Mouse (Mus musculus) heart, embryonic 15.5 days (tissue): ENCODE measurements at regions not wholly inside any gene's neighbourhood (a gene's known extent, or its start where the extent isn't known, plus 50 kb on each side); places are given as distances from the start of the nearest gene placed in this dataset.

Experiments
- ATAC-seq: fragments of 200-750 bp; cut with Nextera tagmentation; replicated peaks from 2 replicates; pipeline ENCODE4 v1.8.0; 2017; ENCODE audit warnings: low read depth, moderate TSS enrichment; ENCODE audit not compliant: insufficient number of reproducible peaks, insufficient read depth, low FRiP score
- H3K27ac ChIP-seq: fragments of 300-500 bp; sonication (generic); 2 replicates; pipeline ENCODE4 v1.5.1; 2015; ENCODE audit warnings: mild to moderate bottlenecking, inconsistent platforms
- H3K27me3 ChIP-seq: fragments of 300-500 bp; sonication (generic); 2 replicates; pipeline ENCODE4 v1.6.1; 2015; ENCODE audit warnings: inconsistent platforms
- H3K36me3 ChIP-seq: fragments of 300-500 bp; sonication (generic); 2 replicates; pipeline ENCODE4 v1.6.1; 2015; ENCODE audit warnings: mild to moderate bottlenecking, inconsistent platforms
- H3K4me1 ChIP-seq: fragments of 300-500 bp; sonication (generic); replicated peaks from 2 replicates; pipeline ENCODE4 v1.6.1; 2015; ENCODE audit warnings: inconsistent platforms
- H3K4me2 ChIP-seq: fragments of 300-500 bp; sonication (generic); 2 replicates; pipeline ENCODE4 v1.6.1; 2015; ENCODE audit warnings: inconsistent platforms, mild to moderate bottlenecking, moderate library complexity
- H3K4me3 ChIP-seq: fragments of 300-500 bp; sonication (generic); 2 replicates; pipeline ENCODE4 v1.5.1; 2015; ENCODE audit warnings: mild to moderate bottlenecking, inconsistent platforms
- H3K9ac ChIP-seq: fragments of 300-500 bp; sonication (generic); 2 replicates; pipeline ENCODE4 v1.6.1; 2015; ENCODE audit warnings: mild to moderate bottlenecking, inconsistent platforms
- H3K9me3 ChIP-seq: fragments of 300-500 bp; sonication (generic); replicated peaks from 2 replicates; pipeline ENCODE4 v1.6.1; 2016; ENCODE audit warnings: inconsistent platforms
- WGBS: fragments of 180-500 bp; shearing (Covaris S2); methylation state at CpG from one replicate; pipeline ENCODE4 v1.1.7; 2015; ENCODE audit warnings: mixed read lengths; 5-methylcytosine and 5-hydroxymethylcytosine counted together

DNA sequence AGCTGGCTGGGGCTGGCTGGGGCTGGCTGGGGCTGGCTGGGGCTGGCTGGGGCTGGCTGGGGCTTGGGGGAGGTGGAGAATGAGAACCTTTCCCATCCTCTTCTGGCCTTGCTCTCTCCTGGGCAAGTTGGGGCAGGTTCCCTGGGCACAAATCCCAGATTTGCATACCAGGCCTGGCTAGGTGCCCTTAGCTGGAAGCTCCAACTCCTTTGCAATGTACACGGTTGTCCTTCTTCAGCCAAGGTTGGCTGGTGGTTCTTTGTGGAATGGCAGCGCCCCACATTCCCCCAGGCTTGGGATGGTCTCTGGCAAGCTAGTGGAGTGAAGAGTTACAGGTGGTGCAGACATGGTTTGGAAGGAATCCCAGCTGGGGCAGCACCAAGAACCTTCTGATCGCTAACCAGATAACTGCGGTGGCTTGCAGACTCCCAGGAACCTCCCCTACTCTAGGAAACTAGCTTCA is 217.5 kb downstream of the Pten start:
- H3K36me3 ChIP-seq: no peaks in the 10 kb centered on the region
- no peak overlapping the region for H3K4me3 ChIP-seq
- H3K27ac ChIP-seq: no peak overlapping the region
- H3K4me1 ChIP-seq: no peaks in the 10 kb centered on the region; the same call in 1 of the 2 replicates
- no peak overlapping the region for H3K4me2 ChIP-seq
- H3K9me3 ChIP-seq: no peaks in the 10 kb centered on the region
- ATAC-seq: peak; percentile 39
- H3K9ac ChIP-seq: no peak overlapping the region
- 61% methylated on average over 4 of the region's 4 CpGs for WGBS
- no peaks in the 10 kb centered on the region for H3K27me3 ChIP-seq

DNA sequence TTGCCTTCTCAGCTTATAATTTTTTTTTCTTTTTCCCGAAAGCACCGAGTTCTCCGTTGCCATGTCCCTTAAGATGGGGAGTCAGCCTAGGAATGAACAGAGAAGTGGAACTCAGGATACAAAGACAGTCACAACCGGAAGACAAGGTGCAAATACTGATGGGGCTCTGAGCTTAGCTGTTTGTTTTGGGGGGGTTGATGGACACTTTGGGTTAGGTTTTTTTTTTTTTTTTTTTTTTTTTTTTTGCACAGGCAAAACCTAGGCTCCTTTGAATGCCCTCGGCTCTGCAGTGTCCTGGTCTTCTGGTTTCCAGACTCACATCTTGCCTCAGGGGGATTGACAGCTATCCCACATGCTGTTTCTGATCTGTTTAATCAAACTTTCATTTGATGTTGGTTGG is 218.0 kb downstream of the Pten start:
- no peak overlapping the region for H3K4me3 ChIP-seq
- H3K9me3 ChIP-seq: no peaks in the 10 kb centered on the region
- no peak overlapping the region for H3K9ac ChIP-seq
- H3K36me3 ChIP-seq: no peaks in the 10 kb centered on the region
- no peaks in the 10 kb centered on the region for H3K27me3 ChIP-seq
- no peaks in the 10 kb centered on the region; the same call in 1 of the 2 replicates for H3K4me1 ChIP-seq
- 79% methylated on average over 5 of the region's 5 CpGs for WGBS
- no peak for ATAC-seq
- no peak overlapping the region for H3K4me2 ChIP-seq
- H3K27ac ChIP-seq: no peak overlapping the region

DNA sequence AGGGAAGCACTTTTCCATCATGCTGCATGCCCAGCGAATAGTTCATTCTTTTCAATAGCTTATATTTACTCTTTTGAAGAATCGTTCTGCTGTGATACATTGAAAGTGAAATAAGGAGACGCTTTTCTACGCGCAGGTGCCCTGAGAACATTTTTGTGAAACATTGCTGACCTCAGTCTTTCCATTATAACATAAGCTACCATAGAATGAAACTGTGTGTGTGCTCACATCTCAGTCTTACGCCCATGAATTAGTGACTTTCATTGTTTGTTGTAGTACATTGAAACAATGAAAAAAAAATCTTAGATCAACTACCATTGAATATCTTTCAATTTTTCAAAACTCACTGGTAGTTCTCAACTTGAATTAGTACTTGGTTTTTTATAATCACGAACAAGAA is 219.2 kb downstream of the Pten start:
- H3K27me3 ChIP-seq: no peaks in the 10 kb centered on the region
- no peak overlapping the region for H3K4me2 ChIP-seq
- no peak for ATAC-seq
- H3K4me3 ChIP-seq: no peak overlapping the region
- H3K27ac ChIP-seq: no peak overlapping the region
- no peaks in the 10 kb centered on the region; the same call in 1 of the 2 replicates for H3K4me1 ChIP-seq
- no peaks in the 10 kb centered on the region for H3K9me3 ChIP-seq
- 84% methylated on average over 7 of the region's 7 CpGs for WGBS
- H3K9ac ChIP-seq: no peak overlapping the region
- H3K36me3 ChIP-seq: no peaks in the 10 kb centered on the region

DNA sequence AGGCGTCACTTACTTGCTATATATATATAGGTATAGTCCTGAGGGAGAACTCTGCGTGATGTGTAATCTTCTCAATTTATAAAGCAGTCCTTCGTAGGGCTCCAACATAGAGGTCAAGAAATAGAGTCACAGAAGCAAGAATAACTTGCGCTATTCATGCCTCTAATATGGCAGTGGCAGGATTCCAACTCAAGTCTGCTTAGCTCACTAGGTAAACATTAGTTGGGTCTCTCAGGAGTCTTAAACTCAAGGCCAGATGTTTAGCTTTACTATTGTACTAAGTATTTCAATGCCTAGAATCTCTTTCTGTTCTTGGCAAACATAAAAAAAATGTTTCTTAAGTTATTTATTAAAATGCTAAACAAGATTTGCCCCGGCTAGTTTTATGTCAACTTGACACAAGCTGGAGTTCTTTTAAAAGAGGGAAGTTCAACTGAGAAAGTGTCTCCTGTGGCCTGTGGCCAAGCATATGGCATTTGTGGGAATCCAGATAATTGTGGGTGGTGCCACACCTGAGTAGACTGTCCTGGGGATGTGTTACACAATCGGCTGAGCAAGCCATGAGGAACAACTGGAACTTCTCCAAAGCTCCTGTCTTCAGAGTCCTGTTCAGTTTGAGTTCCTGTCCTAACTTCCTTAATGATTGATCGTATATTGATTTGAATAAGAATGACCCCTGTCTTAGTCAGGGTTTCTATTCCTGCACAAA is 220.9 kb downstream of the Pten start:
- Histone ChIP-seq H3K9ac (no peak overlapping the region), H3K27me3 (no peaks in the 10 kb centered on the region), H3K9me3 (no peaks in the 10 kb centered on the region), H3K27ac (no peak overlapping the region), H3K4me1 (no peaks in the 10 kb centered on the region; the same call in 1 of the 2 replicates), H3K36me3 (no peaks in the 10 kb centered on the region), H3K4me3 (no peak overlapping the region), H3K4me2 (no peak overlapping the region)
- 70% methylated on average over 7 of the region's 7 CpGs for WGBS
- no peak for ATAC-seq

DNA sequence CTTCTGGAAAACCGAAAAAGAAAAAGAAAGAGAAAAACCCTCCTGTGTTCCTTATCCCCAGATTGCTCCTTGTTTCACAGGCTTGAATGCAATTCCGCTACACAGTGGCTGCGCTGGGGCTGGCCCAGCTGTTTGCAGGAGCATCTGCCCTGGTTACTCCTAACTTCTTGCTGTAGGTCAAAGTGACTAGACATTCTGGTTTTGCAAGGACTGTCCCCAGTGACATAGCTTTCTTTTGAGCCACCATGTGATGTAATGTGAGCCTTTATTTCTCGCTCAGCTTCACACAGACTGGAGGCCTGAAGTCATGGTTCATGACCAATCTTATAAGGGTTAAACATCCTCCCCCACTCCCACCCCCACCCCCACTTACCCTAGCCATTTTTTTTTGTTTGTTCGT is 222.8 kb downstream of the Pten start:
- no peaks in the 10 kb centered on the region for H3K9me3 ChIP-seq
- H3K36me3 ChIP-seq: no peaks in the 10 kb centered on the region
- 75% methylated on average over 5 of the region's 5 CpGs for WGBS
- no peaks in the 10 kb centered on the region for H3K27me3 ChIP-seq
- no peak overlapping the region for H3K9ac ChIP-seq
- H3K4me1 ChIP-seq: no peaks in the 10 kb centered on the region; the same call in 1 of the 2 replicates
- ATAC-seq: no peak
- H3K4me3 ChIP-seq: no peak overlapping the region
- H3K4me2 ChIP-seq: no peak overlapping the region
- no peak overlapping the region for H3K27ac ChIP-seq

DNA sequence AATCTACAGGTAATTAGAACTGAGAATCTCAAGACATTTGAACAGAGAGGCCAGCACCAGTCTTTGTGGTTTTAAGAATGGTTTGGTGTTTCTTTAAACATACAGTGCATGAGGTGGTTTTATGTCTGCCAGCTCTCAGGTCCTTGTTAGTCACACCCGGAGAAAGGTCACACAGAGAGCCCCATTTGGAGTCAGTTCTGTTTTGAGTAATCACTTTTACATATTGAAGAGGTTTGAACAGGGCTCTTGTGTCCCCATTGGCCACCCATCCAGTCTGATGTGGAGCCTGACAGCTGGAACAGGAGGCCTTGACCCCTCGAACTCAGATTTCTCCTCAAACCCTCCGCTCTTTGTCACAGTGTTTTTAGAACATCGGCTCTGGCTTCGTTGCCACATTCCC is 231.4 kb downstream of the Pten start:
- no peaks in the 10 kb centered on the region for H3K27me3 ChIP-seq
- H3K9me3 ChIP-seq: no peaks in the 10 kb centered on the region
- H3K4me3 ChIP-seq: no peak overlapping the region
- H3K27ac ChIP-seq: no peak overlapping the region
- WGBS: 77% methylated on average over 5 of the region's 5 CpGs
- H3K9ac ChIP-seq: no peak overlapping the region
- no peak for ATAC-seq
- H3K36me3 ChIP-seq: no peaks in the 10 kb centered on the region
- no peaks in the 10 kb centered on the region for H3K4me1 ChIP-seq
- H3K4me2 ChIP-seq: no peak overlapping the region

DNA sequence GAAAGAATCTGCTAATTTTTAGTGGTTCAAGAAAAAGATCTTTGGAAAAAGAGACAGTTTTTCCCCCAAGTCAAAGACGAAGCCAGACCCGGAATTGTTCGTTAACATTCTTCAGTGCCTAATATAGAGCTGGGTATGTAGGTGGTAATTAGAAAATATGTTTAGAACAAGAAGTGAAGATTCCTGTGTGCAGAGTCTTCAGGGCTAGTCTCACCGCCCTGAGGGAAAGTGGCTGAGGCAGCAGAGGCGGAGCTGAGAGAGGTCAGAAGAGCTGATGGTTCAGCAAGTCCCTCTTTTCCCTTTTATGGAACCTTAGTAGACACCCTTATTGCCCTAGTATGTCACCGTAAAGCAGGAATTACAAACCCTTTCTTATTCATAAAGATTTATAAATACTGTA is 232.0 kb downstream of the Pten start:
- Histone ChIP-seq H3K36me3 (no peaks in the 10 kb centered on the region), H3K4me3 (no peak overlapping the region), H3K9ac (no peak overlapping the region), H3K4me1 (no peaks in the 10 kb centered on the region), H3K27me3 (no peaks in the 10 kb centered on the region), H3K27ac (no peak overlapping the region), H3K9me3 (no peaks in the 10 kb centered on the region), H3K4me2 (no peak overlapping the region)
- ATAC-seq: no peak
- WGBS: 80% methylated on average over 6 of the region's 6 CpGs

DNA sequence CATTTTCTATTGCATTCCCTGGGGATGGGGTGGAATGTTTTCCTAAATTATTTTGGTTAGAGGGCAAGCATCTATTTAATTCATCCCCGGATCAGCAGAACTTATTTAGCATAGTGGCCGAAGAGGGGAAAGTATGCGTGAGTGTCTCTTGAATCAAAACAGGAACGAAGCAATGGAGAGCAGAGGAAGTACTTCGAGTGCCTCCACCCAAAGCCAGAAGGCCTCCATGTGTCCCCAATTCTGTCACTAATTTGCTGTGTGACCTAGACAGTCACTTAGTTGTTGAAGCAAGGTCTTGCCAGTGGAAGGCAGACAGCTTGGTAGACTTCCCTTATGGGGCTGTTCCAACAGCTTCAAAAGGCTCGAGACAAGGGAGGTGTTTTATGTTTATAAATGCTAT is 233.3 kb downstream of the Pten start:
- 73% methylated on average over 6 of the region's 6 CpGs for WGBS
- no peaks in the 10 kb centered on the region for H3K4me1 ChIP-seq
- no peak overlapping the region for H3K4me2 ChIP-seq
- no peaks in the 10 kb centered on the region for H3K27me3 ChIP-seq
- no peak overlapping the region for H3K27ac ChIP-seq
- no peak overlapping the region for H3K9ac ChIP-seq
- H3K9me3 ChIP-seq: no peaks in the 10 kb centered on the region
- no peaks in the 10 kb centered on the region for H3K36me3 ChIP-seq
- no peak overlapping the region for H3K4me3 ChIP-seq
- no peak for ATAC-seq

DNA sequence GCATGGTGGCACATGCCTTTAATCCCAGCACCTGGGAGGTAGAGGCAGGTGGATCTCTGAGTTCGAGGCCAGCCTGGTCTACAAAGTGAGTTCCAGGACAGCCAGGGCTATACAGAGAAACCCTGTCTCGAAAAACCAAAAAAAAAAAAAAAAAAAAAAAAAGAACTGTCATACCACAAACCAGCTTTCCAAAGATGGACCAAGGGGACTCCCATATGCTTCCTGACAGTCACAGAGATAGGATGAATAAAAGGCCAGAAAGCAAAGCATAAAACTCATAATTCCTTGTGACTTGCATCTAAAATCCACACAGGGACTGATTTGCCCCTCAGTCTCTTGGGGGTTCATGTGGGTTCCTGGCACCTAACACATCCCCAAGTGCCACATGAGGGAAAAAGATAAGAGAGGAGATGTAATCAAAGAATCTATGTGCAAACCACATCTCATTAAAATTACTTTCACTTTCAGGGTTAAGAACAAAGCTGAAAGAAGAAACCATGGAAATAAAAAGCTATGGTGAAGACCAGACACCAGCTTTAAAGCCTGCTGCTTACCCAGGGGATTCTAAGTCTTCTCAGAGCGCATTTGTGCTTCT is 241.4 kb downstream of the Pten start:
- H3K4me1 ChIP-seq: no peaks in the 10 kb centered on the region
- no peak overlapping the region for H3K9ac ChIP-seq
- H3K27me3 ChIP-seq: no peaks in the 10 kb centered on the region
- H3K4me2 ChIP-seq: no peak overlapping the region
- no peaks in the 10 kb centered on the region for H3K36me3 ChIP-seq
- no peak overlapping the region for H3K4me3 ChIP-seq
- H3K27ac ChIP-seq: no peak overlapping the region
- 71% methylated on average over 3 of the region's 3 CpGs for WGBS
- ATAC-seq: no peak
- no peaks in the 10 kb centered on the region for H3K9me3 ChIP-seq

DNA sequence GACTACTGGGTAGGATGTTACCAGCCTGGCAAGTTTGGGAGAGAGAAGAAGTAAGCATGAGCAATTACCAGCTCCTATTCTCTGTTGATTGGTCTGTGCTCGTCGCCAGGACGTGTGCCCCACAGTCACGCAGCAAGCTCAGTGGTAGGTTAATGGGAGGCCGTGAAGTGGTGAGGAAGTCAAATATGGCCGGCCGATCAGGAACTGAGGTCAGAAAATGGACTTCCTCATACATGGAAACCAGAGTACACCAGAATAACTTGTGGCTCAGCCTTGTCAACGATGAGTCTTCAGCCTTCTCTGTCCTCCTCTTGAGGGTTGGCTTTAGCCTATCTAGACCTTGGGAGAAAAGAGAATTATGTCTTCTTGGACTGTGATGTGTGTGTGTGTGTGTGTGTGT is 250.3 kb downstream of the Pten start:
- Histone ChIP-seq H3K4me3 (no peak overlapping the region), H3K27ac (no peak overlapping the region), H3K9ac (no peak overlapping the region), H3K36me3 (no peaks in the 10 kb centered on the region), H3K4me2 (no peak overlapping the region), H3K4me1 (no peaks in the 10 kb centered on the region), H3K9me3 (no peaks in the 10 kb centered on the region), H3K27me3 (no peaks in the 10 kb centered on the region)
- 87% methylated on average over 8 of the region's 8 CpGs for WGBS
- no peak for ATAC-seq

DNA sequence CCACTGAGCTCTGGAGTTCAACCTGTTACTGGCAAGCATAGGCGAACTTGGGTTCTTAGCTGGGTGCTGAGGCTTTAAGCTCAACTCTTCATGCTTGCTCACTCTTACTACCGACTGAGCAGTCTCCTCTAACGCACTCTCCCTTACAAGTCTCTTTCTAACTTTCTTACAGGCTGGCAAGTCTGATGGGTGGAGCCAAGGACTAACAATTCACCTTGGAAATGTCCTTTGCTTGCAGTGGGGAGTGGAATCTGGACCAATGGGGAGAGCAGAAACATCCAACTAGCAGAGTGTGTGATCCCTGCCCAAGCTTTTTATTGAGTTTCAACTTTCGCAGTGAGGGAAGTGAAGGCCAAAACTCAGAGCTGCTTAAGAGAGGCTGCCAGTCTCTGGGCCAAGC is 250.8 kb downstream of the Pten start:
- no peak overlapping the region for H3K4me3 ChIP-seq

DNA sequence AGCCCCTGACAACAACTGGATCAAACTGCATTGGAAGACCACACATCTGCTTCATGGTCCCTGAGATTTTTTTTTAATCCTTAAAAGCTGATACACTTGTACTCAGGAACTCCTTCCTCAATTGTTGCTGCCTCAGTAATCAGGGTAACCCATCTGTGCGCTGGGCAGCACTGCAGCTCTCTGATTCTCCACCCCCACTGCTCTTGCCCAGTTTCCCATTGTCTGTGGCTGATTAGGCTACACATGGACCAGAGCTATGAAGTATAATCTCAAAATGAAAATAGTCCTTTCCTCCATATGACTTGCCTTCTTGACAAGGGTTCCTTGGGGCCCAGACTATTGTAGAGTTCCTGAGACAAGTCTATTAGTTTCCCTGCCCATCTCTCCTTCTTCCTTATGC is 251.5 kb downstream of the Pten start:
- no peak for ATAC-seq
- 83% methylated on average over 1 of the region's 1 CpGs for WGBS
- Histone ChIP-seq H3K9me3 (no peaks in the 10 kb centered on the region), H3K27me3 (no peaks in the 10 kb centered on the region), H3K9ac (no peak overlapping the region), H3K4me2 (no peak overlapping the region), H3K4me3 (no peak overlapping the region), H3K27ac (no peak overlapping the region), H3K4me1 (no peaks in the 10 kb centered on the region), H3K36me3 (no peaks in the 10 kb centered on the region)

More for the DNA sequence above, 250.8 kb downstream of the Pten start:
- Histone ChIP-seq H3K4me2 (no peak overlapping the region), H3K36me3 (no peaks in the 10 kb centered on the region), H3K27me3 (no peaks in the 10 kb centered on the region), H3K27ac (no peak overlapping the region), H3K4me1 (no peaks in the 10 kb centered on the region), H3K9me3 (no peaks in the 10 kb centered on the region), H3K9ac (no peak overlapping the region)
- no peak for ATAC-seq
- 76% methylated on average over 4 of the region's 4 CpGs for WGBS
